Mouse (Mus musculus) ES-Bruce4 (cell line): Measurements from ENCODE around the gene Nyx.

Experiments
- CTCF ChIP-seq: IDR thresholded peaks from one replicate; pipeline ENCODE4 v1.8.1; 2011; ENCODE audit warnings: low read depth, low read length
- EP300 ChIP-seq: IDR thresholded peaks from 2 replicates; pipeline ENCODE4 v1.6.1; 2011; ENCODE audit warnings: low read depth, low read length; ENCODE audit not compliant: insufficient read depth
- POLR2A ChIP-seq: IDR thresholded peaks from one replicate; pipeline ENCODE4 v1.8.1; 2011; ENCODE audit warnings: low read length; ENCODE audit not compliant: insufficient read depth

DNA sequence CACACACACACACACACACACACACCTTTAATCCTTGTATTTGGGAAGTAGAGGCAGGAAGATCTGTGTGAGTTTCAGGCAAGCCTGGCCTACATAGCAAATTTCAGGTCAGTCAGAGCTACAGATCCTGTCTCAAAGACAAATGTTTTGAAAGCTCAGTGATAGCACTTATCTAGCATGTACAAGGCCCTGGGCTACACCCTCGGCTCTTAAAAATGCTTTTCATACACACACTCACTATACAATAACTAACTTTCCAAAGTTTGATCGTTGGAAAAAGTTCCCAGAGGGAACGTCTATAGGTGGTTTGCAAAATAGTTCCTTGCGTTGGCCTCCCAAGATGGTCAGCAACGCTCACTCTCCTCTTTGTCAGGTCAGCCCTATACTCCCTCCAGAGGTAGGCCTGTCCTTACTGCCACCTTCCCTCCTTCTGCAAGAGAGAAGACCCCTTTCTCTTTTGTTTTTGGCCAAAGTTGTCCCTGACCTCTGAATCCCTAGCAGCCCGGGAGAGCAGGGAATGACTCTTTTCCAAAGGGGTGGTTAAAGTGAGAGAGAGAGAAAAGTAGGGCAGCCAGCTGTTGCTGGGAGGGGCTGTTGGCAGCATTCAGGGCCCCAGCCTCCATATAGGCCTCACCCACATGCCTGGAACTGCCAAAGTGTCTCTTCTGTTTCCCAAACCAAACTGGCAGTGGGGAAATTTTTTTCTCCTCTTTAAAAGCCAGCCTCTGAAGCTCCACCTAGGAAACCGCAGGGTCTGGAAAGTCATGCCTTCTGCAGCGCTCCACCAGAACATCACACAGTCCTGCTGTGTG lies 29.2 kb downstream of the Nyx start:
- TF ChIP-seq CTCF (no peak), POLR2A (no peak), EP300 (no peak)
